Mouse (Mus musculus): ENCODE measurements around the gene Gm15557. TPM values are rescaled to one million over a fixed set of nuclear protein-coding genes. Genes with fewer than 3 reads are reported as not detected.

Gm15557 gene
- total RNA-seq (2023) = not detected in 2 replicates

DNA sequence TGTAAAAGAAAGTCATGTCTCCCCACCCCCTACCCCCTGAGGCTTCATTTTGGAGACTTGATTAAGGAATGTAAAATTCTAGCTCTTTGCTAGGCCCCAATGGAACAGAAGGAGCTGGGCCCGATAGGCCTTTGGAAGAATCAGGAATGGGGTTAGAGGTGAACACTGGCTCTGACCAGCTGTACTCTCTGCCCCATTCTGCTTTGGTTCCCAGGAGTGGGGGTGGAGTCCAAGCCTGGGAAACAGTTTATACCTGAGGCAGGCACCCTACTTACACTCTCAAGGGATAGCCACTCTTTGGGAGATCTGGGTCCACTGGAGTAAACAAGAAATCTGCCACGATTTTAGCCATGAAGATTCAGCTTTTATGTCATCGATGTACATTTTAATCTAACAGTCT lies at the start of gene Gm15557:
TSS of gene Gm15557 (plus strand) at position 48 of the 400 bp plus-strand sequence.

GRCm38 (mm10) chr2:155929531-155930442 lies 10.7 kb upstream of the Gm15557 start, which contains the start of gene Uqcc1:
Gene Uqcc1 (minus strand): TSS chr2:155930310.

GRCm38 (mm10) chr2:155945124-155945523 lies 4.6 kb downstream of the Gm15557 start, which contains the start of gene Gdf5:
Gene Gdf5 (minus strand): TSS chr2:155945367.

GRCm38 (mm10) chr2:155956134-155957059 lies 15.9 kb downstream of the Gm15557 start, which contains the start of gene Cep250:
Gene Cep250 (plus strand): TSS chr2:155956458.

Other genes with a start within 250 kb of the Gm15557 start
- 116 and 139 TPM in 2 replicates for gene Trpc4ap, start 248.3 kb upstream of the Gm15557 start, total RNA-seq (2023)
- gene Edem2, start 211.3 kb upstream of the Gm15557 start, total RNA-seq (2023) = 32.5 and 42.7 TPM in 2 replicates
- not detected in 2 replicates for gene Gm17581, start 204.9 kb upstream of the Gm15557 start, total RNA-seq (2023)
- gene Procr, start 189.6 kb upstream of the Gm15557 start, total RNA-seq (2023) = not detected in 2 replicates
- gene Mmp24, start 165.4 kb upstream of the Gm15557 start, total RNA-seq (2023) = not detected in 2 replicates
- 8.4 and 9.0 TPM in 2 replicates for gene BC029722, start 121.3 kb upstream of the Gm15557 start, total RNA-seq (2023)
- 71.4 and 79.8 TPM in 2 replicates for gene Eif6, start 113.8 kb upstream of the Gm15557 start, total RNA-seq (2023)
- gene Fam83c, start 105.9 kb upstream of the Gm15557 start, total RNA-seq (2023) = not detected in 2 replicates
- gene Uqcc1, start 10.4 kb upstream of the Gm15557 start, total RNA-seq (2023) = 9.8 and 13.0 TPM in 2 replicates
- gene Gdf5, start 4.6 kb downstream of the Gm15557 start, total RNA-seq (2023) = not detected in 2 replicates
- gene Cep250, start 15.7 kb downstream of the Gm15557 start, total RNA-seq (2023) = 57.4 and 85.4 TPM in 2 replicates
- not detected in 2 replicates for gene 6430550D23Rik, start 67.2 kb downstream of the Gm15557 start, total RNA-seq (2023)
- 57.4 and 60.2 TPM in 2 replicates for gene Ergic3, start 67.3 kb downstream of the Gm15557 start, total RNA-seq (2023)
- not detected in 2 replicates for gene Fer1l4, start 112.2 kb downstream of the Gm15557 start, total RNA-seq (2023)
- 0.43 and 0.85 TPM in 2 replicates for gene Spag4, start 124.4 kb downstream of the Gm15557 start, total RNA-seq (2023)
- gene Cpne1, start 171.2 kb downstream of the Gm15557 start, total RNA-seq (2023) = 65.0 and 74.0 TPM in 2 replicates
- gene Rbm12, start 171.2 kb downstream of the Gm15557 start, total RNA-seq (2023) = 17.7 and 19.8 TPM in 2 replicates
- gene Gm28036, start 186.4 kb downstream of the Gm15557 start, total RNA-seq (2023) = 9.9 and 20.0 TPM in 2 replicates
- 41.2 and 53.9 TPM in 2 replicates for gene Romo1, start 203.3 kb downstream of the Gm15557 start, total RNA-seq (2023)
- 14.0 and 18.5 TPM in 2 replicates for gene Nfs1, start 203.5 kb downstream of the Gm15557 start, total RNA-seq (2023)
- gene Rbm39, start 239.5 kb downstream of the Gm15557 start, total RNA-seq (2023) = 1,780 and 2,284 TPM in 2 replicates